Mouse (Mus musculus) liver, adult 2 months (tissue): ENCODE results near the gene 1700016D06Rik.

ENCODE experiments used
- CTCF ChIP-seq: fragments of 200-500 bp; IDR thresholded peaks from 2 replicates; pipeline ENCODE4 v1.5.1; 2011; ENCODE audit warnings: low read depth, low read length, control low read depth
- POLR2A ChIP-seq: fragments of 200-500 bp; IDR thresholded peaks from 2 replicates; pipeline ENCODE4 v1.6.1; 2011; ENCODE audit warnings: low read length, control low read depth; ENCODE audit not compliant: insufficient read depth; ENCODE audit errors: extremely low read depth

GRCm38 (mm10) chr8:11727273-11727650 is 26.4 kb upstream of the 1700016D06Rik start:
- no peak for TF ChIP-seq CTCF
- TF ChIP-seq POLR2A, result no peak
